Mouse (Mus musculus): ENCODE results near the gene Arl4d.
"Not testable (repeated sequence)": the region's sequence is repeated elsewhere in the genome, so short reads cannot be mapped to it uniquely, and the experiment has no call there.

Gene Arl4d

DNA sequence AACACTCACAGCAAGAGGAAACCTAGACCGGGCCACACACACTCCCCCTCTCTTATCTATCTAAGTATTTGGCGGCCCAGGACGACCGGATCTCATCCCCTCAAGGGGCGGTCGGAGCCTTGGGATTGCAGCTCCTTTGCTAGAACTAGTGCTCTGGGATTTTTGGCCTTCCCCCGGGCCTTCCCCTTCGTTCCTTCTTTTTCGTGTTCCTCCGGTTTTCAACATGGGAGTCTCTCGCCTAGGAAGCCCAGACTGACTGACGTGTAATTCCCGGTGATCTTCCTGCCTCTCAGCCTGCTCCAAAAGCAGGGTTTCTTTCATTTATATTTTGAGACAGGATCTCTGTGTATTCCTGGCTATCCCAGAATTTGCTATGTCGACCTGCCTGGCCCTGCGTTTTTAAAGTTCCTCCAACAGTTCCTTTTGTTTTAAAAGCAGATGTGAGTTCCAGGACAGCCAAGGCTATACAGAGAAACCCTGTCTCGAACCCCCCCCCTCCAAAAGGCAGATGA, 19.0 kb upstream of the Arl4d start:
- not testable (repeated sequence) for DNase-seq

DNA sequence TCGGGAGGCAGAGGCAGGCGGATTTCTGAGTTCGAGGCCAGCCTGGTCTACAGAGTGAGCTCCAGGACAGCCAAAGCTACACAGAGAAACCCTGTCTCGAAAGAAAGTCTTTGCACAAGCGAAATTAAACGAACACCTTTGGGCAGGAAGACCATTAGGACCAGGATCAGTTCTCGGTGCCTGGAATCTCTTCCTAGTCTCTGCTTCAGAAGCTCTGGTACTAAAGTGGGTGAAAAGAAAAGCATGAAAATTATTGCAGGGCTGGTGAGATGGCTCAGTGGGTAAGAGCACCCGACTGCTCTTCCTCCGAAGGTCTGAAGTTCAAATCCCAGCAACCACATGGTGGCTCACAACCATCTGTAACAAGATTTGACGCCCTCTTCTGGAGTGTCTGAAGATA, 18.2 kb upstream of the Arl4d start:
- DNase-seq: not testable (repeated sequence)

DNA sequence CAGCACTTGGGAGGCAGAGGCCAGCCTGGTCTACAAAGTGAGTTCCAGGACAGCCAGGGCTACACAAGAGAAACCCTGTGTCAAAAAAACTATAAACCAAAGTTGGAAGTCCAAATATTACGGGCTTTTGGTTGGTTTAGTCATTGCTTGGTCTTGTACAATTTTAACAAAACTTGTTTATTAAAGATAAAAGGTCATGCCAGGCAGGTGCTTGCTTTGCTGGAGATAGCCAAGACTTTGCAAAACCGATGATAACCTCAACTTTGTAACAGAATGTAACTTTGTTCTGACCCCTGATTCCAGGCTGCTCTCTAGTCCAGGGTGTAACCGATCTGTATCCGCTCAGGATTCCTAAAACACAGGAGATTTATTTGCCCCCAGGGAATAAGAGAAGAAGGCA, 9.0 kb upstream of the Arl4d start:
- DNase-seq: no peak

DNA sequence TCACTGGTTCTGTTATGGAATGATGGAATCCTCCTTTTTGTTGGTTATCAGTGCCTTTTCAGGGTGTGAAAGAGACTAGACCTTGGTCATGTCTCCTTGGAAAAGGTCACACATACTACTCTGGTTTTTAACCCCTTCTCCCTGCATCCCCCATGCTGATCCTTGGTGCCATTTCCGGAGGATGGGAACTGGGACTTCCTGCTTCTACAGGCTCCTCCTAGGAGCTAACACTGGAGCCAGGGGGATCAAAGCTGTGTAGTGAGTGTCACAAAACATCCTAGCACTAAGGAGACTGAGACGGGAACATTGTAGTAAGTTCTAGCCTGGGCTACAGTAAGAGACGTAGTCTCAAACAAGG, 7.8 kb upstream of the Arl4d start:
- DNase-seq: no peak

DNA sequence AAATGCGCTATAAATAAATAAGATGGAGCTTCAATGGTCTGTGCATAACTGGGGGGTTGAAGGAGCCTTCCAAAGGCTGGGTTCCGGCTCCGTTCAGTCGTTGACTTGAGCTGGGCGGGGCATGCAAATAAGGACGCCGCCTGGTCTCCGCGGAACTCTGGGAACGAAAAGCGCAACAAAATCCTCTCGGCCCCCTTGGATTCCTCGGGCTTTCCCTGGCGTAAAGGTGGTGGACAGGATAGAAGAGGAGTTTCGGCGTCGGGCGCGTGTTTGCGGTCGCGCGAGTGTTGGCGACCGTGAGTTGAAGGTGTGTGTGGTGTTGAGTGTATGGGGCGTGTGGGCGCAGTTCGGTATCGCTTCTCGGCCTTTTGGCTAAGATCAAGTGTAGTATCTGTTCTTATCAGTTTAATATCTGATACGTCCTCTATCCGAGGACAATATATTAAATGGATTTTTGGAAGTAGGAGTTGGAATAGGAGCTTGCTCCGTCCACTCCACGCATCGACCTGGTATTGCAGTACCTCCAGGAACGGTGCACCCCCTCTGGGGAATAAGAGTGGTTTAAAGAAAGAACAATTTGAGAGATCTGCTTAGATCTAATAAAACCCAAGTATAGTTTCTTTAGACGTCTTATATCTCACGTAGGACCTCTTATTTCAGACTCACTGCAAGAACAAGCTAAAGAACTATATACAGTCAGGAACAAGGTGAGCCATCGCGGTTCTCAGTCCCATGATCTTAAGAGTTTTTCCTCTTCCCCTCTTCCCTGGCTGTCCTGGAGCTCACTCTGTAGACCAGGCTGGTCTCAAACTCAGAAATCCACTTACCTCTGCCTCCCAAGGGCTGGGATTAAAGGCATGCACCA, 7.2 kb upstream of the Arl4d start:
- peak; percentile 80 to 89 for DNase-seq

DNA sequence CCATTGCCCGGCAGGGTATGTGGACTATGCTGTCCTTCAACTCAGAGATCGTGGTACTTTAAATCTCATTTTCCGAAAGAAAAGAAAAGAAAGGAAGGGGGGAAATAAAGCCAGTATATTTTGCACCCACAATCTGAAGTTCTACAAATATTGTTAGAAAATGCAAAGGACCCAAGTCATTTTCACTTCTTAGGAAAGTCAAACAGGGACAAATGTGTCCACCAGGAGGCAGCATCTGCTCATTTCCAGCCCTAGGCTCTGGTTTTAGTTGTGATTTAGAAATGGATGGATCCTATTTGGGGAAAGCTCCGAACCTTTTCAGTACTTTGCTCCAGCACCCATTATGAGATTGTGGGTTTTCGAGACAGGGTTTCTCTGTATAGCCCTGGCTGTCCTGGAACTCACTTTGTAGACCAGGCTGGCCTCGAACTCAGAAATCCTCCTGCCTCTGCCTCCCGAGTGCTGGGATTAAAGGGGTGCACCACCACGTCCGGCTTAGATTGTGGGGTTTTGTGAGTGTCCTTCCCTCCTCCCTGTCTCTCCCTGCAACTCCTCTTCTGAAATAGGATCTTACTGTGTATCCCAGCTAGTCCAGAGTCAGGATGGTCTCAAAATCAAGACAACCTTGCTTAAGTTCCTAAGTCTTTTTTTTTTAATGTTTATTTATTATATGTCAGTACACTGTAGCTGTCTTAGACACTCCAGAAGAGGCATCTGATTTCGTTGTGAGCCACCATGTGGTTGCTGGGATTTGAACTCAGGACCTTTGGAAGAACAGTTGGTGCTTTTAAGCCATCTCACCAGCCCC, 6.4 kb upstream of the Arl4d start:
- DNase-seq: peak; percentile 67 to 80

DNA sequence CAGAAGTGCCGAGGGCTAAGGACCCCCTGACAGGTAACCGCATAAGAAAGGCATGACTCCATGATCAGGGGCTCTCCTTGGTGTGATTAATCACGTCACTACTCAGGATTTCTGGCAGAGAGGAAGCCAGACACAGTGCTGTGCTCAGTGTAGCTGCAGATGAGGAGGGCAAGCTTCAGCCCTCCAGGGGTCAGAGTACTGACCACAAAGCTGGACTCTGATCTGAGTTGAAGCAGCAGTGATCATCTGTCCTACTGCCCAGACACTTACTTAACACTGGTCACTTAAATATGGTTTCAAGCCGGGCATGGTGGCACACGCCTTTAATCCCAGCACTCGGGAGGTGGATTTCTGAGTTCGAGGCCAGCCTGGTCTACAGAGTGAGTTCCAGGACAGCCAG, 4.2 kb upstream of the Arl4d start:
- DNase-seq: peak; percentile 55 to 61

DNA sequence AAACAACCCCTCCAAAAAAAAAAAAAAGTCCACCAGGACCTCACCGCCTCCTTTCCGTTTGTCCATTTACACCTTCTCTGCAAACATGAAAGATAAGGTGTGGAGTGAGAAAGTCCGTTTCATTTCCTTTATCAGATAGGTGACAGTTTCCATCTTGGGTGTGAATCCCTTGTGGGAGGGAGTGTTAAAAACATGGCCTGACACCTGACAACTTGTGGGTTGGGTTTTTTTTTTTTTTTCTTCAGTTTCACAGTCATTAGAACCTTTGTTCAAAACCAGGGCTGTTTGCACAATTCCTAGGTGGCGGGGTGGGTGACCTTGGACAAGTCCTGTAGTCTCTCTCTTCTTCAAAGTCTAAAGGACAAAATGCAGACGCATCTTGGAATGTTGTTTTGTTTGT, 3.6 kb upstream of the Arl4d start:
- DNase-seq: no peak

DNA sequence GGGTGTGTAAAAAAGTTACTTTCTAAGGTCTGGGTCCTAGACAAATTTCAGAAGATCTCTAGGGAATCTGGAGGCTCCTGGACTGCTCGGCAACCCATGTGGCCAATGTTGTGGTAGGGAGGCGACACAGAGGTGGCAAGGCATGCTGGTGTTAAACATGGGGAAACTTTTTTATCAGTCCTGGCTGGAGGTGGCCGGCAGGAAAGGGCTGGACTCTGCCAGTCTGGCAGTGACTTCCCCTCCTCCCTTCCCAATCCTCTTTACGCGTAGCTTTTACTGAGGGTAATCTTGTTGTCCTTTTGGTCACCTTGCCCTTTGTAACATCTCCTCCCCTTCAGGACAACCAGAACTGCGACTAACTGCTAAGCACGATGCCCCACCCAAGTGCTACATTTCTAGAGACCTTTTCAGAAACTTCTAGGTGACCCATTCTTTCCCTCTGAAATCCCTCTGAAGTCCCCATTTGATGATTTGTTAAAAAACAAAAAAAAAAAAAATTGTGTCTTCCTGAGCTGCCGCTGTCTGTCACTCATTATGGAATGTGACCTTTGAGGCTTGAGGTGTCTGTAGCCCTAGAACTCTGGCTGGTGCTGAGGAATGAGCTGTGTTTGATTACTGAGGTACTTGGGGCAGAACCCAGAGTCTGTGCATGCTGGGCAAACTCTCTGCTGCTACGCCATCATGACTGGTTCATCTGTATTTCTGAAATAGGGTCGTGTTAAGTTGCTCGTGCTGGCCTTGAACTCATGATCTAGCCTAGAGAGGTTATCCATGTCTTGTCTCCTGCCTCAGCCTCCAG, 1.9 kb upstream of the Arl4d start:
- DNase-seq: peak; percentile 35 to 44

DNA sequence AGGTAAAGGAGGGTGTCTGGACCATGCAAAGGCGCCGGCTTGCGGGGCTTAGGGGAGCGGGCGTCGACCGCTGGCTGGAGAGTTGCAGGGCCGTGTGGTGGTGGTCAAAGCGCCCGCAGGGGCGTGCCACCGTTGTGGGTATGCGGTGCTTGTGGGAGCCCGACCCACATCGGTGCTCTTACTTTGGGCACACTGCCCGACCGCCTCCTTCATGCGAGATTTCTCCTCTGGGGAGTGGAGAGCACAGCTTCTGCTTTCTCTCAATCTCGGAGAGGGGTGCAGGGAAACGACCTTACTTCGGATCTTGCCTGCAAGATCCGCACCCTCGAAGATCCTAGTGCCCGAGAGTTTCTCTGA, 273 bp downstream of the Arl4d start:
- no peak for DNase-seq

DNA sequence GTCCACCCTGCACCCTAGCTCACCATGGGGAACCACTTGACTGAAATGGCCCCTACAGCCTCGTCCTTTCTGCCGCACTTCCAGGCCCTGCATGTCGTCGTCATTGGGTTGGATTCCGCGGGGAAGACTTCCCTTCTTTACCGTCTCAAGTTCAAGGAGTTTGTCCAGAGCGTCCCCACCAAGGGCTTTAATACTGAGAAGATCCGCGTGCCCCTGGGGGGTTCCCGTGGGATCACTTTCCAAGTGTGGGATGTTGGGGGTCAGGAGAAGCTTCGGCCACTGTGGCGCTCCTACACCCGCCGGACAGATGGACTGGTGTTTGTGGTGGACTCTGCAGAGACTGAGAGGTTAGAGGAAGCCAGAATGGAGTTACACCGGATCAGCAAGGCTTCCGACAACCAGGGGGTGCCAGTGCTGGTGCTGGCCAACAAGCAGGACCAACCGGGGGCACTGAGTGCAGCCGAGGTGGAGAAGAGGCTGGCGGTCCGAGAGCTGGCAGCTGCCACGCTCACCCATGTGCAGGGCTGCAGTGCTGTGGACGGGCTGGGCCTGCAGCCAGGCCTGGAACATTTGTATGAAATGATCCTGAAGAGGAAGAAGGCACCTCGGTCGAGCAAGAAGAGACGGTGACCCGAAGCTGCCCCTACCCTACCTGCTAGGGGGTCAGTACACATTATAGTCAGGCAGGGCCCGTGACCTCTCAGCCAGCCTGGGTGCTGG, 1.4 kb downstream of the Arl4d start:
- DNase-seq: peak in 1 of 2 experiments; percentile 63

DNA sequence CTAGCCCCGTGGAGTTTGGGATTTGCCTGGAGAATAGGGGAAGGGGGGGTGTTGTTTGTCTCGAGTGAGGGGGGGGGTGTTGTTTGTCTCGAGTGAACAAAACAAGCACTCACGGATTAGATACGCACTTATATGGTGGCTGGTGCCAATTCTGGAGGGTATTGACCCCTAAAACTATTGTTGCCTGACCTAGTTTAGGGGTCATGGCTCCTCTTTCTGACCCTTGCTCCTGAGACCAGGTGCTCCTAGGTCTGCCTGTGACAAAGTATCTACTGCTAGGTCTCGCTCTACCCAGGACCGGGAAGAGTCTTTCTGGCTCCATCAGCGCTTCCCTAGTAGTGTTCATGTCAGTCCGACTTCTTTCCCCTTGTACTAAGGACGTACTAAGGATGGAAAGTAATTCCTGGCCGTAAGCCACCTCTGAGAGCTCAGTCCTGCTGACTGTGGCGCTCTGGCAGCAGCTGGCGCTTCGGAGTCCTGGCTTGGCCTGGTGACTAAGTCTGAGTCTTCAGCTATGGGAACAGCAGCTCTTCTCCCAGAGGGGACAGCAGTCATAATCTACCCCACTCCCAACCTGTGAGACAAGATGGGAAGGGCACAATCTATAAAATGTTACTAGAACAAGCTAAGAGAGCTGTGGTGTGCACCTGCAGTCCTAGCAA, 2.7 kb downstream of the Arl4d start:
- DNase-seq: peak; percentile 73 to 82

DNA sequence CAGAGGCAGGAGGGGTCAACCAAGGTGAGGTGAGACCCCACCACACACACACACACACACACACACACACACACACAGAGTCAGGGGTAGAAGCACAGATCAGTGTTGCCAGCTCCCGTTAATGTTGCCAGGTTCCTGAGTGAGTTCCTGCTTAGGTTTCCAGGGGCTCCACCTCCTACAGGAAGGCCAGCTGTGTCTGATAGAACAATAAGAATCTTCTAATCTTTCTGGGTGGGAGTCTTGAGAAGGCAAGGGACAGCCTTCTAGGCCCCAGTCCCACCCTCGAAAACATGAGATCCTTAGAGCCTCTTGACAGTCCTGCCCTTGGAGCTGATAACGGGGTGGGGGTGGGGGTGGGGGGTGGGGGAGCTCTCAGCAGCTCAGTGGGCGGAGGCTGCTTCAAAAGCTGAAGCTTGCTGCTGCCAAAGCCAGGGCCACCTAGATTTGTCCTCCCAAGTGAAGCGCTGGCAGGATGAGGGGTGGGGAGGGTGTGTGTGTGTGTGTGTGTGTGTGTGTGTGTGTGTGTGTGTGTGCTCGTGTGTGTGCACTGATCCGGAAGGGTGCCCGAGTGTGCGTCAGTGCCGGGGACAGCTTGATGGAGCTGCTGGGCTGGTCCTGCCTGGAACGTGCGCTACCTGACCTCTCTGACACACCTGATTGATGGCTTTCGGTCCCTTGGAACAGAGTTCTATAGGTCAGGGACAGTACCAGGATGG, 3.4 kb downstream of the Arl4d start:
- DNase-seq: peak; percentile 74 to 76

DNA sequence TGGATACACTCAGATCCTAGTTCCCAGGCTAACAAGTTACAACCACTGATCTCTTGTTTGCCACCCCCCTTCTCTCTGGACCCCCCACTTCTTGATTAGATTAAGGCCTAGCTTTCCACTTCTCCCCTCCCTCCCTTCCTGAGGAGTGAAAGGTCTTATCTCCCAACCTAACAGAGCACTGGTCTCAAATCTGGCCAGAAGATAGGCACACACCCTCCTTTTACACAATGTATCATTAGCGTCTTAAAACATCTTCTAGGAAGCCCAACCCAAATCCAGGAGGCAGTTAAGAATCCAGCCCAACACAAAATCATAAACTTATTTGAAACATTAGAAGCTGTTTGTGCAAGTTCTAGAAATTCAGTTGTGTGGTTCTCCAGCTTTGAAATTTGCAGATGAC, 5.0 kb downstream of the Arl4d start:
- DNase-seq: no peak

DNA sequence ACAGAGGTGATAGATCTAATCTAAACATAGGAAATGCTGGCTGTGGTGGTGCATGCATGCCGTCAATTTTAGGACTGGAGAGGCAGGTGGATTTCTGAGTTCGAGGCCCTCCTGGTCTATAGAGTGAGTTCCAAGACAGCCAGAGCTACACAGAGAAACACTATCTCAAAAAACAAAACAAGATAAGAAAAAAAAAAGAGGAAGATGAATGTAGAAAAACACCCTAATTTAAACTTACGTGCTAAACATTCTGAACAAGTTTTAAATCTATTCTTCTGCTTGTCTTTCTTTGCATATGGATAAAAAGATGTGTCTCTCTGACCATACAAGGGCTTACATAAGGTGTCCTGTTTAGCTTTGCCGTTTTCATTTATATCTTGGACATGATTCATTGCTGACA, 5.9 kb downstream of the Arl4d start:
- DNase-seq: no peak

DNA sequence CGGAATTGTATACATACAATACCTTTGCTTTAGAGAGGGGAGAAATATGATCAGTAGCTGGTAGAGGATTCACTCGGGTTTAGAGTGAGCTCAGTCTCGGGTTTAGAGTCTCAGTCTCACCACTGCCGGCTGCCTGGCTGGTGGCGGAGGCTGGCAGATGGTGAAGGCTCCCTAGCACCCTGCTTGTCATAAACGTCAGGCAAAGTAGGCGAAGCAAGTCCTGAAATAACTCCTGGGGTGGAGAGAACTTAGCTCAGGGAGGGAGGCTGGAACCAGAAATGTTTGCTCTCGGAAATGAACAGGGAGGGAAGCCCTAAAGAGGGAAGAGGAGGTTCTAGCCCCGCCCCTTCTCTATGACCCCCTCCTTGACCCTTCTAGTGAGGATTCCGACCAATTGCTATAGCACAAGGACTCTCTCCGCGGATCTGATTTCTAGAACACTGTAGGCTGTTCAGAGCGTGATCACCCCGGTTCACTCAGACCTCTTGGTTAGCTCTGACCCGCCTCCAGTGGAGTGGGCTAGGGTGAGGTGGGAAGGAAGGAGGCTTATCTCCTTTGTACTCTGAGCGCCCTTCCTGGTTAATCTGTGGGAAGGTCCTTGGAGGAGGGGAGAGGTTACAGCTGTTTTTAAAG, 7.8 kb downstream of the Arl4d start:
- peak; percentile 52 to 60 for DNase-seq

DNA sequence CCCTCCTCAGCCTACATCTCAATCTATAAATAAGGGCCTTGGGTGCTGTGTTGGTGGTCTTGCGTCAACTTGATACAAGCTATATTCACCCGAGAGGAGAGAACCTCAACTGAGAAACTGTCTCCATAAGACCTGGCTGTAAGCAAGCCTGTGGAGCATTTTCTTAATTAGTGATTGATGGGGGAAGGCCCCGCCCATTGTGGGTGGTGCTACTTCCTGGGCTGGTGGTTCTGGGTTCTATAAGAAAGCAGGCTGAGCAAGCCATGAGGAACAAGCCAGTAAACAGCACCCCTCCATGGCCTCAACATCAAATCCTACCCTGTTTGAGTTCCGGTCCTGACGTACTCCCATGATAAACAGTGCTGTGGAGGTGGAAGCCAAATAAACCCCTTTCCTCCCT, 8.8 kb downstream of the Arl4d start:
- no peak for DNase-seq

DNA sequence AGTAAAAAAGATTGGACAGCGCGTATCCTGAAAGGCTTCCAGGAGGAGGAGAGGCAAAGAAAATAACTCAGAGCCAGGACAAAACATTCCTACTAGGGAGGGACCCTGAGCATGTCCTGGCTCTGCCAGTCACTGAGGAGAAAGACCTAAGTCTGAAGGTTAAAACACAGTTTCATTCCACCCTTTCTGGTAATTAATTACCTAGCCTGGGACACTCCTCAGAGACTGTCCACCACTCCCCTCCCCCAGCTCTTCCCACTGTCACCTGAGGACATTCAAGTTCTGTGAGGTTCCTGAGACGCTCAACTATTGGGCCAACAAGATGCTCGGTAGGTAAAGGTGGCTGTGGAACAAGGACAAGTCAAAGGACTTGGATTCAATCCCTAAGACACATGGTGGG, 10.0 kb downstream of the Arl4d start:
- peak; percentile 80 to 84 for DNase-seq

DNA sequence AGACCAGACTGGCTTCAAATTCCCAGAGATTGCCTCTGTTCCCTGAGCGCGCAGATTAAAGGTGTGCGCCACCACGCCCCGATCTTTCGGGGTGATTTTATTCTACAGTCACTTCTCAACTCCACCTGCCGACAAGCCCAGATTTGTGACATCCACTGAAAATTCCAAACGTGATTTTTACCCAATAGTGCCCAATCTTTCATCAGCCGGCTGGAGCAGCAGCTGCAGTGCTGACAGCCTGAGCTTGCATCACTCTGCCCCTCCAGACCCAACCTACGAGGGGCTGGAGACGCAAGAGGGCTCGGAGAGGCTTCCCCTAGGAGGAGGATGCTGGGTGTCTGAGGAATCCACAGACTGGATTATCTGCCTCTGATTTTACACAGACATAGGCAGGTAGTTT, 12.3 kb downstream of the Arl4d start:
- DNase-seq: no peak

DNA sequence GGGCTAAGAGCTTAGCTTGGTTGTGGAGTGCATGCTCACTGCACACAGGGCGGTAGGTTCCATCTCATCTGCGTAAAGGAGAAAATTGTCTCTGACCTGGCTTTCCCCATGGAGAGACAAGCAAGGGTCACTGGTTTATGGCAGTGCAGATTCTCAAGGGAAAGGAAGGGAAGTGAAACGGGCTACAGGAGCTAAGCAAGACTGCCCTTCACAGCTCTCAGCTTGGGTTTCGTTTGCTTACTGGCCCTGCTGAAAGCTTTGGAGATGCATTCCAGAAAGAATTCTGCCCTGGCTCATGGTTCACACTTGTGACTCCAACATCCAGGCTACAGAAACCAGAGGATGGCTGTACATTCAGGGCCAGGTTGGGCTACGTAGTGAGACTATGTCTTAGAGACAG, 13.4 kb downstream of the Arl4d start:
- DNase-seq: no peak

DNA sequence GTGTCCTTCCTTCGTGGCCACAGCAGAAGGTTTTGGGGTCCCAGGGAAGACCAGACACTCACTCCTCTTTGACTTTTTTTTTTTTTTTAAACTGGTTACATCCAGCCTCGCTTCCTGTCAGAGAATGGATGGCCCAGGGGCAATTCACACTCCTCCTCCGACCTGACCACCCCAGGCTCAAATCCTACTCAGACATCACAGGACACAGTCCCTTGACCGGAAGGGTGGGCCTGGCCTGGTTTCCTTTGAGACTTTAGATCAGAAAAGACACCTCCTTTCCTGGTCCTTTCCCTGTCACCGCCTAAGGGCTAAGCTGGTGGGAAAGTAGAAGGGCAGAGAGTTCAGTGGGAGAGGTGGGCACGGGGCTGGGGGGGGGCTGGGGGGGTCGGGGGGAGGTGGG, 14.6 kb downstream of the Arl4d start:
- peak; percentile 57 to 77 for DNase-seq

Data from kidney, postnatal 36 days (tissue).